Comparison of ENCODE assay signal across 21 mouse cellular contexts in the genomic region with DNA sequence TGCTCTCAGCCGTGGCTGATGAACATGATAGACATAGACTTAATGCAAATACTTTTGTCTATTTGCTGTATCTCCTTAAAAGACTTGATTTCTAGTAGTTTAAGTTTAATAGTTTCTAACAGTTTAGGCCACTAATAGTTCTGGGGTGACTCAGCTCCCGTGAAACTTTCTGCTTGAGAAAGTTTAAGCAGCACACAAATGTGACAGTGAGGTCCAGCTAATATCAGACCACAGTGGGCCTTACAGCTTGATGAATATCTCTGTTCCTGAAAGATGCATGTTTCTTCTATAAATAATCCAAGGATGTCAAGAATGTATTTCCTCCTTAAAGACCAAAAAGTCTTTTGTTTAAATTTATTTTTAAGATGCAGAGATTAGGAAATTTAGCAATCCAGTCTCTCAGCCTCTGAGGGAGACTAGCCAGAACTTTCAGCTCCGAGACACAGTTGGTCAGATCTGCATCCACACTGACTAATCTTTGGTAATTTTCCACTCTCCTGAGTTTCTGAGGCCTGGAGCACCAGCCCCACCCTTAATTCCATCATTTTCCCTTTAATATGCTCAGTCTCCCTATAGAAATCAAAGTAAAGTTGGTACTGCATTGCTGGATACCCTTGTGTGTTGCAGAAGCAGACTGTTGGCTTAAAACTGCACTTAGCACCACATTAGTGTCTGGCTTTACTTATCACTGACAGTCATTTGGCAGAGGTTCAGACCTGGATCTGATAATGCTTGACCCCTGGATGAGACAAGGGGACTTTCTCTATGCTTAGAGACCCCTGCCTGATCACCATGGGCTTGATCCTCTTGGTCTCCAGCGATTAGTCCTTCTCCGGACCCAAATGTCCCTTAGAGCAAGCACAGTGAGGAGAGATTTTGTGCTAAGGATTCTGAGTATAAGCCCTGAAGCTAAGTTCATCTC.
A peak's percentile ranks its signal among the peaks of the same experiment; 100 is the strongest.
DNase-seq lines count a peak whose midpoint lies in the region; ATAC-seq and TF ChIP-seq lines count a peak whose summit lies in the region.
"Had no signal": no experiment of that assay in that cellular context is flagged by ENCODE, and none has a peak within 500 bp of the region (broad histone marks: within the 10 kb centered on the region; RNA-seq: fewer than 3 reads in every experiment).

No protein-coding gene starts in this region.

- no peak overlapping the region for H3K4me2 ChIP-seq in heart, embryonic 14.5 days (ENCODE audit: low read length)
- H3K4me2 ChIP-seq in limb, embryonic 14.5 days (replicated peaks; ENCODE audit: low read depth, low read length, severe bottlenecking): no peak overlapping the region
- no peak overlapping the region for H3K4me2 ChIP-seq in stomach, embryonic 16.5 days (ENCODE audit: low read depth, low read length)
- H3K4me2 ChIP-seq: embryonic facial prominence, embryonic 15.5 days; hindbrain, embryonic 15.5 days had no signal

- TF ChIP-seq POLR2A in limb, embryonic 14.5 days (IDR thresholded peaks at IDR 0.05; ENCODE audit: borderline replicate concordance, extremely low read depth, insufficient read depth, insufficient read length): no peak

- DNase-seq in heart, embryonic 10.5 days (ENCODE audit: low spot score): no peak
- peak; percentile 19 for DNase-seq in limb, embryonic 14.5 days (ENCODE audit: low spot score)
- no peak for DNase-seq in limb, embryonic 10.5 days (ENCODE audit: low spot score)
- peak; percentile 77 for DNase-seq in NIH3T3 (ENCODE audit: low read depth)
- DNase-seq in yolk sac, embryonic 10.5 days (ENCODE audit: low spot score): no peak
- DNase-seq: cerebellum, adult 9-11 months; embryo, embryonic 11 days; gastrocnemius, postnatal 10 days; kidney, adult 11 months; kidney, postnatal 25 days; layer of hippocampus, adult 9-11 months; liver; liver, postnatal 0 days; right cerebral cortex, adult 18-20 months; thymus, postnatal 36 days had no signal

- H3K27ac ChIP-seq in heart, embryonic 14.5 days (replicated peaks in 1 of 2; ENCODE audit: control insufficient read depth in 1 of 2, insufficient read depth in 1 of 2, low read depth in 2 of 2, low read length in 2 of 2): peak overlapping the region; percentile 9 to 21; a peak in 3 of 4 replicates
- H3K27ac ChIP-seq in heart, embryonic 10.5 days: no peak overlapping the region
- no peak overlapping the region for H3K27ac ChIP-seq in limb, embryonic 14.5 days (replicated peaks; ENCODE audit: low read depth, low read length)
- no peak overlapping the region for H3K27ac ChIP-seq in limb, embryonic 10.5 days
- peak overlapping the region; percentile 60 for H3K27ac ChIP-seq in stomach, embryonic 16.5 days (ENCODE audit: low read length)
- H3K27ac ChIP-seq: embryonic facial prominence, embryonic 15.5 days; hindbrain, embryonic 15.5 days had no signal

- peaks cover 5 to 31% of the 10 kb centered on the region in 2 experiments for H3K4me1 ChIP-seq in heart, embryonic 14.5 days (ENCODE audit: control insufficient read depth in 2 of 2, insufficient read depth in 2 of 2, low read length in 2 of 2)
- peaks cover 4% of the 10 kb centered on the region; the same call in 1 of the 2 replicates for H3K4me1 ChIP-seq in heart, embryonic 10.5 days
- H3K4me1 ChIP-seq in limb, embryonic 14.5 days (ENCODE audit: control insufficient read depth, insufficient read depth, low read length): peaks cover 3% of the 10 kb centered on the region; the same call in 1 of the 2 replicates
- H3K4me1 ChIP-seq in limb, embryonic 10.5 days: 0 out of 2 replicates have a peak, but pooled peaks cover 6% of the 10 kb centered on the region
- H3K4me1 ChIP-seq in stomach, embryonic 16.5 days (ENCODE audit: control insufficient read depth, insufficient read depth, low read length): peaks cover 9% of the 10 kb centered on the region
- H3K4me1 ChIP-seq: embryonic facial prominence, embryonic 15.5 days; hindbrain, embryonic 15.5 days; megakaryocyte, embryonic 14.5 days had no signal

- peaks cover 16% of the 10 kb centered on the region for H3K9me3 ChIP-seq in heart, embryonic 14.5 days (ENCODE audit: control insufficient read depth, low read length)
- H3K9me3 ChIP-seq in heart, embryonic 10.5 days: peaks cover 5% of the 10 kb centered on the region; the same call in 1 of the 2 replicates
- peaks cover 10% of the 10 kb centered on the region; the same call in 1 of the 2 replicates for H3K9me3 ChIP-seq in limb, embryonic 14.5 days (ENCODE audit: control insufficient read depth, low read length)
- peaks cover 5% of the 10 kb centered on the region; the same call in 1 of the 2 replicates for H3K9me3 ChIP-seq in limb, embryonic 10.5 days (replicated peaks)
- peaks cover 11% of the 10 kb centered on the region for H3K9me3 ChIP-seq in stomach, embryonic 16.5 days (replicated peaks; ENCODE audit: control insufficient read depth, low read length)

- no peak for ATAC-seq in heart, embryonic 14.5 days (ENCODE audit: insufficient number of reproducible peaks, insufficient read depth, low FRiP score, low read depth)
- no peak for ATAC-seq in limb, embryonic 14.5 days (ENCODE audit: low FRiP score, low read depth)
- no peak for ATAC-seq in stomach, embryonic 16.5 days (ENCODE audit: insufficient read depth, low FRiP score)
- ATAC-seq: liver, postnatal 0 days; midbrain, embryonic 16.5 days had no signal

- H3K9ac ChIP-seq in heart, embryonic 14.5 days (ENCODE audit: low read length): no peak overlapping the region
- no peak overlapping the region for H3K9ac ChIP-seq in limb, embryonic 14.5 days (ENCODE audit: low read depth, low read length, severe bottlenecking)
- no peak overlapping the region for H3K9ac ChIP-seq in stomach, embryonic 16.5 days (ENCODE audit: low read length)
- H3K9ac ChIP-seq: embryonic facial prominence, embryonic 15.5 days; hindbrain, embryonic 15.5 days; liver, postnatal 0 days had no signal

- WGBS in heart, embryonic 14.5 days: 59% methylated on average over 5 of the region's 5 CpGs
- WGBS in heart, embryonic 10.5 days: 67% methylated on average over 5 of the region's 5 CpGs
- WGBS in limb, embryonic 14.5 days: 76% methylated on average over 5 of the region's 5 CpGs
- 79% methylated on average over 5 of the region's 5 CpGs for WGBS in limb, embryonic 10.5 days
- 59% methylated on average over 5 of the region's 5 CpGs for WGBS in stomach, embryonic 16.5 days

- no peak overlapping the region for H3K4me3 ChIP-seq in heart, embryonic 14.5 days (ENCODE audit: control insufficient read depth in 1 of 2, insufficient read depth in 1 of 2, low read depth in 1 of 2, low read length in 2 of 2)
- H3K4me3 ChIP-seq in heart, embryonic 10.5 days: no peak overlapping the region
- H3K4me3 ChIP-seq in limb, embryonic 14.5 days (replicated peaks; ENCODE audit: low read length): no peak overlapping the region
- no peak overlapping the region for H3K4me3 ChIP-seq in limb, embryonic 10.5 days
- no peak overlapping the region for H3K4me3 ChIP-seq in stomach, embryonic 16.5 days (replicated peaks; ENCODE audit: low read length)
- H3K4me3 ChIP-seq: embryonic facial prominence, embryonic 15.5 days; hindbrain, embryonic 15.5 days; megakaryocyte, embryonic 14.5 days had no signal

- peaks cover 11% of the 10 kb centered on the region for H3K36me3 ChIP-seq in heart, embryonic 14.5 days (ENCODE audit: control insufficient read depth, insufficient read depth, low read length)
- peaks cover 17% of the 10 kb centered on the region for H3K36me3 ChIP-seq in heart, embryonic 10.5 days
- no peaks in the 10 kb centered on the region for H3K36me3 ChIP-seq in limb, embryonic 14.5 days (ENCODE audit: control insufficient read depth, insufficient read depth, low read length)
- 0 out of 2 replicates have a peak, but pooled peaks cover 2% of the 10 kb centered on the region for H3K36me3 ChIP-seq in limb, embryonic 10.5 days
- peaks cover 10% of the 10 kb centered on the region; the same call in 1 of the 2 replicates for H3K36me3 ChIP-seq in stomach, embryonic 16.5 days (ENCODE audit: control insufficient read depth, insufficient read depth, low read length)
- H3K36me3 ChIP-seq: embryonic facial prominence, embryonic 15.5 days; hindbrain, embryonic 15.5 days had no signal

- no peaks in the 10 kb centered on the region for H3K27me3 ChIP-seq in heart, embryonic 14.5 days (ENCODE audit: control insufficient read depth, insufficient read depth, low read length)
- H3K27me3 ChIP-seq in heart, embryonic 10.5 days (ENCODE audit: insufficient read depth, poor library complexity, severe bottlenecking): no peaks in the 10 kb centered on the region
- H3K27me3 ChIP-seq in limb, embryonic 14.5 days (ENCODE audit: control insufficient read depth, insufficient read depth, low read length): no peaks in the 10 kb centered on the region
- H3K27me3 ChIP-seq in limb, embryonic 10.5 days (ENCODE audit: low read depth, poor library complexity, severe bottlenecking): no peaks in the 10 kb centered on the region
- no peaks in the 10 kb centered on the region for H3K27me3 ChIP-seq in stomach, embryonic 16.5 days (ENCODE audit: control insufficient read depth, insufficient read depth, low read length)
- H3K27me3 ChIP-seq: embryonic facial prominence, embryonic 15.5 days; hindbrain, embryonic 15.5 days; megakaryocyte, embryonic 14.5 days had no signal

Comparison
In these comparisons a context has a peak if more than half of its experiments do, and no peak if none do; other contexts are left out.
1. H3K27ac ChIP-seq: peak in heart, embryonic 14.5 days (2 of 2) and stomach, embryonic 16.5 days (single experiment); none in heart, embryonic 10.5 days (single experiment), limb, embryonic 14.5 days (single experiment) and limb, embryonic 10.5 days (single experiment).
2. DNase-seq: peak in limb, embryonic 14.5 days (single experiment) and NIH3T3 (single experiment); none in heart, embryonic 10.5 days (single experiment), limb, embryonic 10.5 days (single experiment) and yolk sac, embryonic 10.5 days (single experiment).